Mouse (Mus musculus) kidney, adult 18-20 months (tissue): ENCODE data around the gene Fggy.

Experiments
- DNase-seq: peaks from one replicate; pipeline ENCODE4 v3.0.0; 2021

The Fggy gene

DNA sequence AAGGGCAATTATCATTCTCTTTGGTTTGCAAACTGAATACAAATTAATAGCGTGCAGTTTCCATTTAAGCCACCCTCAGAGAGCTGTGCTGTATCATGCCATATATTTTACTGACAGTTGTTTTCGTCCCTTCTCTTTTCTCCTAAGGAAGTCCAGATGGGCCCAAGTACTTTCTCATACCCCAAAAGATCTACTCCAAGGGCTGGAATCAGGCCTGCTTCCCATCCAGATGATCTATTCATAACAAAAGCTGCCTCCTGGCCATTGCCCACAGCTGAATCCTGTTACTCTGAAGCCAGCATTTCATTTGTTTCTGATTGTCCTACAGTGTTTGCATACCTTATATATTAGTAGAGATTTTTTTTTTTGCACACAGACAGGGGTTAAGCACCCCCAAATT, 231.6 kb downstream of the Fggy start:
- no peak for DNase-seq

DNA sequence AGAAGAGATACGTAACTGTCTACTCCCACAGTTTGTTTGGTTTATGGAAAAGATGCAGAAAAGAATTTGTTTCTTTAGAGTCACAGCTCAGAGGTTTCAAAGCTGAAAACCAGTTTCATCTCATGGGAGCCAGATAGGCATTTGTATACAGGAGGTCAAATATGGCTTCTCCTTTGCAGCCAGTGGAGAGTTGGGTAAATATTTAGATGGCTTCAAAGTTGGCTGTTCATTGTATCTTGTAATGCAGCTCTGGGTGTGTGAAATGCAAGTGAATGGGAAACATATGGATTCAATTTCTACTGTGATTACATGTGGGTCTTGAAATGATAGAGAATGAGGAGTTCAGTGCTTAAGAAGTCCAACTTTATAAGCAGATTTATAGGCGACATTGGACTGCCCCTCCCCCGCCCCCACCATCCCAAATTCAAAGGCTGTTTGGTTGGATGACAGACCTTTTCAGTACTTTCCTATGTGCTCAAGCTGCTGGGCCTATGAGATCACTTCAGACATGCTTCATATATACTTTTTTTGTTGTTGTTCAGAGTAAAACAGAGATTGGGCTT, 234.7 kb downstream of the Fggy start:
- no peak for DNase-seq

DNA sequence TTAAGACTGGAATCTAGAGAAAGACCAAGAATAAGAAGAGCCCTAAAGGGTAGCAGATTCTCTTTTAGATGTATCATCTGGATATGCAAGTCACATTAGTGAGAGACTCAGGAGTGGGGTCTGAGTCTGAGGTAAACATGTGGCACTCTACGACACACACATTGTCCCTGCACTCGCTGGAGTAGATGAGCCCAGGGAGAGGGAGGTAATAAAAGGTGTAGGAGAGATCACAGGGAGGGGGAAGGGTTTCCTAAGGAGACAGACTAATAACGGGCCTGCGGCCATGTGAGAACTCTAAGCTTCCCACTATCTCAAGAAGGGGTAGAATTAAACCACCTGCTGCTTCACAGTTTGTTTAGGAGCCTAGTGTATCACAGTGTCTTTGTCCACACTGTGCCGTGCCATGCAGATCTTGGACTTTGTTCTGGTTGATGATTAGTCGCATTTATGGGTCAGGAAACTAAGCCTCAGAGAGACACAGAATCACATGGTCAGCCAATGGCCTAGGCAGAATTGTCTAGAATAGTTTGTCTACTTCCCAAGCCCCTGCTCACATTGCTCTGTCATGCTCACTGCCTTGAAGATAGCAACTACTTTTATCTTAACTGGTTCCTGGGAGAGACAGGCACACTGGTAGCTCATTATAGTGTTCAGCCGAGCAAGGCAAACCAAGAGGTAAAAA, 236.5 kb downstream of the Fggy start:
- peak; percentile 50 for DNase-seq

DNA sequence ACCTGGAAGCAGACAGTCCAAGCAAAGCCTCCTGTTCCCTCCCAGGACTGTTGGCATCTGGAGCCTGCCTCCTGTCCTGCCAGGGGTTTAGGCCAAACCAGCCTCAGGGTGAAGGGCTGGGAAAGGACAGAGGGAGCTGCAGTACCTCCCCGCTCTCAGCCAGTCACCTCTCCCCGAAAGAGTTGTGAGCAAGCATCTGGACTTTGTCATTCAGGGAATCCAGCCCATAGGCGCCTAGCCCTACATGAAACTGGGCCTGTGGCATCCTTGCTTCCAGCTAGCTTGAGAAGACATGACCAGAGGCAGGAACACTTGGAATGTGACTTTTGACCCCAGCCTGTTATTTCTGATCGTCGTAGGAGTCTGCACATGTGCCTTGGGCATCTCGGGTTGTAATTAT, 237.3 kb downstream of the Fggy start:
- peak; percentile 63 for DNase-seq

DNA sequence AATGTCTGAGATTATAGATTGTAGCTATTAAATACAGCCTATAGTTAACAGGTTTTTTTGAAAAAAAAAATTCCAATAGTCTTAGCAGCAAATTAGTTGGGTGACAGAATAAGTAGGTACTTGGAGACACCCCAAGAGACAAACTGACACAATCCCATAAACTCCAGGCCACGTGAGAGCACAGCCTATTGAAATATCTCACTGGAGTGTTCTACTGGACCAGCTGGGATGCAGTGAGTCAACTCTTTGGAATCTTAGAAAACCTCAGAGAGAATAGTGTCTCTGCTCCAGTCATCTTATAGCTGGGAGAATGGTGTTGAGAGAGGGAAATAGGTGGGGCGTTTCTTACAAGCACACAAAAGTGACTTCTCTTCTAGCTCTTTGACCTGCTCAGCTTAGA, 238.0 kb downstream of the Fggy start:
- DNase-seq, result no peak

DNA sequence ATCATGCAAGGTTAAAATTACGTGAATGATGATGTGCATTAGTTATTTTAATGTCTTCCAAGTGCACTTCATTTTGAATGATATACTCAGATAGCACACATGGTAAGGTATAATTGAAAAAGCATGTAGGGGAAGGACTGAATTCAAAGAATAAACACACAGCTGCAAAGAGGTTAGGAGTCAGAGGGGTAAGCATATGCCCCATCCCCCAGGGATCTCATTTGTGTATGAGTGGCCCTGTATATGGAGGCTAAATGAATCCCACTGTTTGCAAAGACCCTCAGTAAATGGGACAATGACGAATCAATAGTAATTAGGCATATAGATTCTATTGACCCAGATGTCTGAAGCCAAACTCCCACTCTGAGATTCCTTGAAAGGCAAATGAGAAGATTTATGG, 262.3 kb downstream of the Fggy start:
- DNase-seq, result no peak

DNA sequence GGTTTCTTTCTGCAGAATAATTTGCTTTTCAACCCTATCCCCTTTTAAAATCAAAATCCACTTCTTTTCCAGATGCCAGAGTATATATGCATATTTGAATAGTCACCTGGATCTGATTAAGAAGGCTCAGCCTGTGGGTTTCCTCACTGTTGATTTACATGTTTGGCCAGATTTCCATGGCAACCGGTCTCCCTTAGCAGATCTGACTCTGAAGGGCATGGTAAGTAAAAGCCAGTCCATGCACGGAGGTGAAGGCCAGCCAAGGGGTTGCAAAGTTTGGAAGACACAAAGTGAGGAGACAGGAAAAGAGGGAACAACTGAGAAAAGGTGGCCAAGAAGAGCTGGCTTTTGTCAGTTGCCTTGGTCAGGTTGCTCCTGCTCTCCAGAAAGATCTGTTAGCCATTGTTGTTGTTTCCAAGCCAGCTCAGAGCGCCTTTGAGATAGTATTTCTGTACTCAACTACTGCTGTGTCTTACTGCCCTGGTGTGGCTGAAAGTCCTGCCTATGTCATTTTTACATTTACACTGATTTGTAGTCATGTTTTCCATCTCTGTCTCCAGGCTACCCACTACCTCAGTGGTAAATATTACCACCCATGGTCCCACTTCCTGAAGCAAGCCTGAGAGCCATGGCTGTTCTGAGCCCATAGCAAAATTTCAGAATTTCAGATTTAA, 264.7 kb downstream of the Fggy start:
- no peak for DNase-seq

DNA sequence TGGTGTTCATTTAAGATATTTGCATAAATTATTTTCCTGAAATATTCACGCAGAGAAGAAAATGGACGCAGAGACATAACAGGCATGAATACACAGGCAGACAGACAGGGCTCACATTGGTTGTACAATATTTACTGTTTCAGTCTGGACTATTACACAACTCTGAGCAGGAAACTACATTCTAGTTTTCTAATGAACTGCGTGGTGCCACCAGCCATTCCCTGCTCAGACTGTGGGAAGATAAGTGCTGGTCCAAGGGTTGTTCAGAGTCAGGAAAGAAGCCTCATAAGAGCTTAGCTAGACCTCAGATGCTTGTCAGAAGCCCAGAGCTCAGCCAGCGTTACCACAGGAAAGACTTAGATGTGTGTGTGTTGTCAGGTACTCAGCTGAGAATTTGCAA, 270.9 kb downstream of the Fggy start:
- no peak for DNase-seq

DNA sequence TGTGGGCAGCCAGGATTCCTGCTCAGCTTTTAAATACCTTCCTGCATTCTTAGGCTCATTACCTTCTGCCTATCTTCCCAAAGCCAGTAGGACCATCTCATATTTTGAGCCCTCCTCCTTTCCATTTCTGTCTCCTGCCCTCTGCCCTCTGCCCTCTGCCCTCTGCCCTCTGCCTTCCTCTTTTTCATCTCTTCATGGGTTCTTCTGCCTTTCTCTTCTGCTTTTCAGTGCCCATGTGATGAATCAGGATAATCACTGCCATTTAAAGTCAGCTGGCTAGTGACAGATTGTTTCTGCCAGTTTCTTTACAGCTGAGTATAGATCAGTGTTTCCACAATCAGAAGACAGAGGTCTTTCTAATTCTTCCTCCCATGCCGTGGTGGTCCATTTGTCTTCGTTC, 273.0 kb downstream of the Fggy start:
- DNase-seq, result no peak

DNA sequence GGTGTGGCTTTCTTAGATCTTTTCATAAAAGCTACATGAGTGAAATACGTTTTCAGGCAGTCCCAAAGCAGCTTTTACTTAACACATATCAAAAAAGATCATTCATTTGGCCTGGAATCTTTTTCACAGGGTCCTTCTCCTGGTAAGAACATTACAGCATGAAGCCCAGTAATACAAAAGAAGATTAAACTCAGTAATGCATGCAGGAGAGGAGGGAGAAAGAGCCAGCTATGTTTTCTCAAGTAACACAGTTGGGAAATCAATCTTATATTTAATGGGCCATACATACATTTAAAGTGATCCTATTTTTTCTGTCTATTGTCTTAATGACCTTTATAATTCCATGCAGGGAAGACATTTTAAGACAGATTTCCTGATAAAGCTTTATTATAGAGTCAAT, 282.6 kb downstream of the Fggy start:
- DNase-seq, result no peak

DNA sequence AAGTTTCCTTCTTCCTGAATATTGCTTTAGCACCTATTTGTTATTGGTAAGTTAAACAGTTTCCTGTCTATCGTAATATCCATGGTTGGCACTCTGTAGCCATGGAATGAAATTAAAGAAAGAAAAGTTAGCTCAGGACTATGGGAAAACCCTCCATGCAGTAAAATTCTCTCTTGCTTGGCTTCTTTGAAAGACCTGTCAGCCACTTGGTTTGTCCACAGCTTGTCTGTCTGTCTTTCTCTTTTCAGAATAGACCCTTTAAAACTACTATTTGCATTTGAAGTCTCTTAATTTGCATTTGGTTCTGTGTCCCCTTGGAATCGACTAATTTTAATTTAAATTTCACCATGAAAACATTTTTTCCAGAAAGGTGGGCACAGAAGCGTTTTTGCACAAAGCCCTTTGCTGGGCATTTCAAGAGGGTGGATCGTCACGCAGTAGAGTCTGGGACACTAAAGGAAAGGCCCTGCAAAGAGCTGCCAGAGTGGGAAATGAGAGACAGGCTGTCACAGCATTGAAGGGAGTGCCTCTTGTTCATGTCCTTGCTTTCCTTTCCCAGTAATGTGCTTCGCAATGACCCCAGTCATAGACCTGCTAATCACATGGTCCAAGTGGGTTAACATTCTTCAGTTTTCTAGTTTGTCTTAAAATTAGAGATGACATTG, 283.2 kb downstream of the Fggy start:
- DNase-seq, result no peak

DNA sequence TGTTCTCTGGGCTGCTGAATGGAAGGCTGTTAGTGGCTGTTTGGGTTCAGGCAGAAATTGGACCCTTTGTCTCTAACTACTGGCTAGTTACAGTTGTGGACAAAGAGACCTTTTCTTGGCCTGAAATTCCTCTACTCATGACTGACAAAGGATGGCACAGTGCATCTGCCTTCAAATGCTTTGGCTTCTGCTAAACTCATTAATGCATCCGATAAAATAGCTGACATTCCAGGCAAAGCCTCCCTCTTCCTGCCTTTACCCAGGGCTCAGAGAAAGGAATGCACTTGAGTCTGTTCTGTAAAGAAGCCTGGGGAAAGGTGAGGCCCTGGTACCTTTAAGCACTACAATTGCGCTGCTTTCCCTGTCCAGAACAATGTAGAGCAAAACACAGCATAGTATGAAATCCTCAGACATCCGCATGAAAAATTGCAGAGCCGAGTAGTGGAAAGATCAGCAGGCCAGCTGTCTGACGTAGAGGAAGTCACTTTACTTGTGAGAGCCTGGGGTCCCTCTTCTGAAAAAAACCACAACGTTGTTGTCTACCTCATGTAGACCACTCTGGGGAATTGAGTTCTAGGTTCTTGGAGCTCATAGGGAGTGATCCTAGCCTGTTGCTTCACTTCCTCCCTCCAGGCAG, 288.8 kb downstream of the Fggy start:
- no peak for DNase-seq

DNA sequence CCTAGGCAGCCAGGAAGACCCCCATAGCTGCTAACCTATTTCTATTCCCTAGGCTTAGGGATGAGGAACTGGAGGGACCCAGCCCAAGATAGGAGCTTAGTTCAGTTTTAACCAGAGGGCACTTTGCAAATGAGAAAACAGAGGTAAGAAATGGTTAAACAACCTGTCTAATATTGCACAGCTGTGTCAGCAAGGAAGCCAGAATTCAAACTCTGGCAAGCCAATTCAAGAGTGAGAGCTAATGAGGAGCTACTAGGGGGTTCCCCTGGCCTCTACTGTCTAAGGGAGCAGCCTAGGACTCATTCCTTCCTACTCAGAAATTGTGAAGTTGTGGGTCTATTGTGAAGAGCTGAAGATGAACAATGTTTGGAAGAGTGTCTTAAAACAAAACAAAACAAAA, 289.9 kb downstream of the Fggy start:
- DNase-seq, result no peak

DNA sequence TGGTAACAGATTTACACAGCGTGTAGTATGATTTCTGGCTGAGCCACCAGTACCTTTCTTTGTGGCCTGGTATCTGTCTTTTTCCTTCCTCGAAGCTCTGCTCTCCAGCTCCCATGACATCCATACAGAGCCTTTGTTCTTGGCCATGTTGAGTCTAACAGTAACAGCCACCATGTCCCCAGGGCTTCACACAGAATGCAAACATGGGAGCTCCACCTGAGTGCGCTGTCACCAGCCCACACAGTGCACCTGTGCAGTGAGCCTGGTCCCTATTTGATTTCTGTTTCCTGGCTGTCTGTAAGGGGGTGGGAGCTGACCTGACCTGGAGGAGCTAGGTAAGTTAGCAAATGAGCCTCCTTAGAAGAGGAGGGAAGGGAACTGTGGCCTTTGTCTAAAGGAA, 290.4 kb downstream of the Fggy start:
- DNase-seq, result no peak

DNA sequence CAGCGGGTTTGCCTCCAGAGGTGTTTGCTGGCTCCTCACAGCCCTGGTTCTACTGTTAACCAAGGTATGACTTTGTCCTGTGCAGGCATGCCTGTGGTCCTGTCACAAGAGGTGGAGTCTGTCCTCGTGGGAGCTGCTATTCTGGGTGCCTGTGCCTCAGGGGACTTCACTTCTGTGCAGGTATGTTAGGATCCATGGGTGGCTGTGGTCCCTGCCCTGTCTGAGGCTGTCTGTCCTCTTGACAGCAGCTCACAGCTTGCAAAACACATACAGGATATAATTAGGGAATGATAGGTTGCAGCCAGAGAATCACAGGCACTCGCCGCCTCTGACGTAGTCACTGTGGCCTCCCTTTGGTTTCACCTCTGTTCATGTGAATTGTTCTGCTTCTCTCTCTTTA, 292.2 kb downstream of the Fggy start:
- no peak for DNase-seq

DNA sequence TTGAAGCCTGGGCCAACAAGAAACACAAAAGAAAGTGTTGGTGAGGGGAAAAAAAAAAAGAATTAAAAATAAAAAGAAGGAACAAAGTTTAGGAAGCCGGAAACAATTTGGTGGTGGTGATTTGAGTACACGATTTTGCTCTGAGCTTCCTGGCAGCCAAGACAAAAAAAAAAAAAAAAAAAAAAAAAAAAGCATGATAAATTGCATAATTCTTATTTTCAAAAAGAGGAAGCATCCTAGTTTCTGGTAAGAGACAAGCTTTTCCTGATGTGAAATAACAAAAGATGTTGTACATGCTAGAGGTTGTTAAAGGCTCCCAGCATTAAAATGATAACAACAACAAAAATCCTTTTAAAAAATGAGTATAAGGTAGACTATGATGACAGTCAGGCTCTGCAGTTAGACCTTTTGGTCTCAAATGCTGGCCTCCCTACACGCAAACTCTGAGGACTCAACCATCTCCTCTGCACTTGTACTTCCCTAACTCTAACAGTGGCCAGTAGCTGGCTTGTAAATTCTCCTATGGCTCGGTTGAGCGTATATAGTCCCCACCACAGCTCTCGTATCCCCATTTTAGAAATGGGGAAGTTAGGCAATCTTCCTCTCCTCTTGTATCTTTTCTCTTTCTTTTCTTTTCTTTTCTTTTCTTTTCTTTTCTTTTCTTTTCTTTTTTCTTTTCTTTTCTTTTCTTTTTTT, 292.9 kb downstream of the Fggy start:
- DNase-seq, result no peak

DNA sequence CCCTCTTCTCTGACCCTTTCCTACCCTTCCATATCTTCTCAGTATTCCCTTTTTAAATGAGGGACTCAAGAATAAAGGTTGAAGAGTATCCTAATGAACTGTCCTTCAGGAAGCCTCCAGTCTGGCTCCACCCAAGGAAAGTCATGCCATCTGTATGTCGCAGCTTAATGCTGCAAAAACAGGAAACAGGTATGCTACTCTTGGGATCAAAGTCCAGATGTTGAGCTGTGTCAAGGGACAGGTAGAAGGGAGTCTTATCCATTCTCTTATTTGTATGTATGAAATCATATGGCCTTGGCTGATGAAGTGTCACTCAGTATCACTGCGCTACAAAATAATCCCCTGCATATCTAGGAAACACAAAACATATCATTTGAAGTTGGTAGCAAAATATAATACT, 294.9 kb downstream of the Fggy start:
- no peak for DNase-seq

DNA sequence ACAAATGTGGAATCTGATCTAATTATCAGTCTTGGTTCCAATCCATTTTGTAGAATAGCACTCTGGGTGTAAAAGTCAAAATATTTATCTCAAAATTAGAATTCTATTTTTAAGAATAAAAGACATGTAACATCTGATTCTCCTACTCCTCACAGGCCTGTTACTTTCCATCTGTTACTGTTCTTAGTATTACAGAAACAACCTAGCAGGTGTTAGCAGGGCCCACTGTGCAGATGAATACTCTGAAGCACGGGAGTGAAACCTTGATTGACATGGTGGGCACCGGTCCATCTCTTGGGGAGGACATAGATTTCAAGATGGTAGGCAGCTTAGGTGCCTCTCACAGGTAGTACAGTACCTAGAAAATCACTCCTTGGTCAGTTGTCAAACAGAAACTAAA, 298.7 kb downstream of the Fggy start:
- DNase-seq, result no peak

DNA sequence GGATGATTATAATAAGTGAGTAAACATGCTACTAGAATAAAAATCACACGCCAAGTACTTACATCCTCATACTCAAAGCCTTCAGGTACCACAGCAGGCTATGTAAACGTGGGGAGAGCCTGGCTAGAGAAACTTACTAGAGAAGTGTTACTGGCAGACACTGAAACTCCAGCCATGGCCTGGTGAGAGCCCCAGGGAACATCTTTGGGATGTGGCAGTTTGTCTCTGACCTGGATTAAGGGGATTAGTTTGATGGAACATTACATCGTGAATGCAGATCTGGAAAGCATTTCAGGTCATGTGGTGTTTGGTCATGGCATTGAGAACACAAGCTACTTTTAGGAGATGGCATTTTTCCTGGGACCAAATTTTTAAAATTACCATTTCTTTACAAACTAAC, 303.3 kb downstream of the Fggy start:
- no peak for DNase-seq

DNA sequence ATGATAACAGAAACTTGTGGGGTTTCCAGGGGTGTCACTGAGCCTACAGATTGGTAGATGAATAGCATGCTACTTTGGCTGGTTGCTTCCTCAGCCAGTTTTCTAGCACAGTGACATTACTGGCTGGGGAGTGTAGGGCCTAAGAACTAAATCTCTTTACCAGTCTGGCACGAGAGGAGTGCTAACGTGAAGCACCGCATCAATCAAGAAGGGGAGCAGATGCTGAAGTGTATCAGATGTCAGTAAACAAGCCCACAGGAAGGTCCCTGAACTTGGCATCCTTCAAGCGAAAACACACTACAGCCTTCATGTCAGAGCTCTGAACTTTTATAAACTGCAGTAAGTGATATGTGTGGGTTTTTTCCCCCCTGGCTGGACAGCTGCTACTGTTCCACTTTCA, 303.8 kb downstream of the Fggy start:
- no peak for DNase-seq

DNA sequence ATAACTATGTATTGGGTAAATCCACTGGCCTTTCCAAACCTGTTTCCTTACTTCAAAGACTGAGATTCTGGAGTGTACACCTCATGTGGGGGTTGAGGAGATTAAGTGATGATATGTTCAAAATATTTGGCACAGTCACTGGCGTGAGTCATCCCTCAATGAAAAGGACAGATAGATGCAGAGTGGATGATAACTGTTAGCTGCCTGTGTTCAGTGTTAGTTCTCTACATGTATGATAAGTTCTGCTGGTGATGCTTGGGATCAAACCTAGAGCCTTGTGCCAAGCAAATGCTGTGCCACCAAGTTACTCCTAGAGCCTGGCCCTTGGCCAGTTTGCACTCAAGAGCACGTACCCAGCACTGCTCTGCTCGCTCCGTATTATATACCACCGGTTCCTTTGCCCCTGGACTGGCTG, 304.4 kb downstream of the Fggy start:
- peak; percentile 23 for DNase-seq

DNA sequence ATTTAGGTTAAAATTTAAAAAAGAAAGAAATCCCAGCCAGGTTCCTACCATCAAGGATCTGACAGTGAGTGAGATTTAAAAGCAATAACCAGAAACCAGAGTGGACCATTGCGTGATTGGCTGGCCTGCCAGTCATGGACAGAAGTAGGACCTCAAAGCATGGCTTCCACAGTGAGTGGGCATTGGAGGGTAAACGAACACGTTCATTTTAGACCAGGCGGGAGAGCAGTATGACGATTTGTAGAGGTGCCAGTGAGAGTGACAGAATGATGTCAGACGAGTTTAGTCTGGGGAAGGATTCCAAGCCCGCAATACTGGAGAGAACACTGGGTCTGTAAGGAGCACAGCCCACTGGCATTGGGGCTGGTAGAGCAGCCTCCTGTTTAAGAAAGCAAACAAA, 305.0 kb downstream of the Fggy start:
- peak; percentile 27 for DNase-seq
